Mouse (Mus musculus) kidney, adult 2 months (tissue): ENCODE data around the gene Pex3. TPM values are rescaled to one million over a fixed set of nuclear protein-coding genes. Genes with fewer than 3 reads are reported as not detected.
"Not testable (repeated sequence)": the region's sequence is repeated elsewhere in the genome, so short reads cannot be mapped to it uniquely, and the experiment has no call there.

Experiments used
- DNase-seq: peaks from one replicate; pipeline ENCODE4 v3.0.0; 2021
- H3K27ac ChIP-seq: fragments of 200-500 bp; 2 replicates; pipeline ENCODE4 v1.5.1; 2012; ENCODE audit warnings: low read depth, low read length, control low read depth, inconsistent platforms; ENCODE audit not compliant: insufficient read depth
- H3K27me3 ChIP-seq: fragments of 200-500 bp; replicated peaks from 2 replicates; pipeline ENCODE4 v1.6.1; 2012; ENCODE audit warnings: mild to moderate bottlenecking, moderate library complexity, low read length, inconsistent platforms; ENCODE audit not compliant: control insufficient read depth, insufficient read depth
- H3K36me3 ChIP-seq: fragments of 200-500 bp; 2 replicates; pipeline ENCODE4 v1.6.1; 2012; ENCODE audit warnings: mild to moderate bottlenecking, moderate library complexity, low read length, inconsistent platforms; ENCODE audit not compliant: control insufficient read depth, insufficient read depth
- H3K4me1 ChIP-seq: fragments of 200-500 bp; 2 replicates; pipeline ENCODE4 v1.6.1; 2011; ENCODE audit warnings: low read length; ENCODE audit not compliant: control insufficient read depth, insufficient read depth
- H3K4me3 ChIP-seq: fragments of 200-500 bp; 2 replicates; pipeline ENCODE4 v1.5.1; 2011; ENCODE audit warnings: mild to moderate bottlenecking, low read depth, low read length, control low read depth; ENCODE audit not compliant: insufficient read depth
- CTCF ChIP-seq: fragments of 200-500 bp; conservative IDR thresholded peaks from 2 replicates; pipeline ENCODE4 v1.5.1; 2011; ENCODE audit warnings: low read depth, mild to moderate bottlenecking, control low read depth, low read length, moderate library complexity, mixed read lengths; ENCODE audit not compliant: insufficient read depth, insufficient read length
- POLR2A ChIP-seq: fragments of 200-500 bp; IDR thresholded peaks from one replicate; pipeline ENCODE4 v1.6.1; 2011; ENCODE audit warnings: low read depth, low read length, control low read depth
- WGBS: fragments of 180-500 bp; shearing (Covaris S2); methylation state at CpG from one replicate; pipeline ENCODE4 v1.1.7; 2018; 5-methylcytosine and 5-hydroxymethylcytosine counted together
- polyA plus RNA-seq: library from polyadenylated mRNA; depleted of rRNA; stranded (reverse); fragments of >200 nt; gene quantifications from 2 replicates; pipeline ENCODE4 v1.2.3, GENCODE M21; 2012

The Pex3 gene
- polyA plus RNA-seq, 1 experiment: 17.3 TPM

GRCm38 (mm10) chr10:13536706-13537105 lies 16.2 kb downstream of the Pex3 start:
- Histone ChIP-seq H3K36me3 (no peaks in the 10 kb centered on the region; the same call in 1 of the 2 replicates), H3K4me1 (no peaks in the 10 kb centered on the region), H3K4me3 (no peak overlapping the region), H3K27me3 (no peaks in the 10 kb centered on the region), H3K27ac (no peak overlapping the region)
- DNase-seq: no peak
- TF ChIP-seq POLR2A (no peak), CTCF (no peak)
- WGBS: 97% methylated on average over 7 of the region's 7 CpGs

GRCm38 (mm10) chr10:13534751-13535150 lies 18.2 kb downstream of the Pex3 start:
- no peaks in the 10 kb centered on the region for H3K27me3 ChIP-seq
- no peak overlapping the region for H3K4me3 ChIP-seq
- no peaks in the 10 kb centered on the region for H3K4me1 ChIP-seq
- DNase-seq: no peak
- WGBS: 92% methylated on average over 3 of the region's 3 CpGs
- H3K27ac ChIP-seq: no peak overlapping the region
- no peak for TF ChIP-seq CTCF
- no peak for TF ChIP-seq POLR2A
- peaks cover 1% of the 10 kb centered on the region for H3K36me3 ChIP-seq

DNA sequence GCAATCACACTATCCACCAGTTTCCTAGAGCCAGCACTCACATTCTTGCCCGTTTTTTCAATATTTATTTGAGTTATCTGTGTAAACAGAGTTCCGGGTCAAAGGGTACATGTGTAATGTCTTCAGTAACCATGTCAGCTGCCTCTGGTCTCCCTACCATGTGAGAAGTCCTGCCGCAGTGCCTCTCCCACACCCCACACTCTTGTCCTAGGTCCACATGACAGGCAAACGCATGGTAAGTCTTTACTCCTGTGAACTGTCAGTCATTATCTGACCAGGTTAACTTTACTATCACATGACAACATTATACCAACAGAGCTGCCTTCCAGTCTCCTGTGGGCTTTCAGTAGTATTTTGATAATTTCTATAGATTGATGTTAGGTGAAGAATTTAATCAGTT lies 24.8 kb downstream of the Pex3 start:
- Histone ChIP-seq H3K27me3 (no peaks in the 10 kb centered on the region), H3K4me3 (no peak overlapping the region), H3K27ac (no peak overlapping the region), H3K4me1 (no peaks in the 10 kb centered on the region), H3K36me3 (peaks cover 4% of the 10 kb centered on the region)
- TF ChIP-seq POLR2A (no peak), CTCF (no peak)
- DNase-seq: no peak
- WGBS: 82% methylated on average over 4 of the region's 4 CpGs

DNA sequence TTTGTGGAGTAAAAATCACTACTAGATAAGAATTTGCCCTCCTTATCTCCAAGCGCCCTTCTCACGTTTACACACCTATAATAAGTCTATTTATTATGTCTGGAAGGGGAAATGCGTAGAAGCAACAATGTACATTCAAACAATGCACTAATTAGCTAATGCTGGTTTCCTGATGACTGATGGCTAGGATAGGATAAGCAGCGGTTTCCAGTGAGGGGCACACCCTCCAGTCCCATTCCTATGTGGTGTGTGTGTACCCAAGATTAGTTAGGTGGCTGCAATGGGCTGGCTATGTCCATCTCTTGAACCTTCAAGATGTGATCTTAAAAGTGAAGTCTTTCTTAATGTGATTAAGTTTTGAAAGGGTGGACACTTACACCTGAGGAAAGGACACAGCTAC lies 31.1 kb downstream of the Pex3 start:
- TF ChIP-seq POLR2A: no peak
- no peak for TF ChIP-seq CTCF
- 91% methylated on average over 4 of the region's 4 CpGs for WGBS
- no peaks in the 10 kb centered on the region for H3K4me1 ChIP-seq
- no peak overlapping the region for H3K4me3 ChIP-seq
- H3K27ac ChIP-seq: no peak overlapping the region
- no peaks in the 10 kb centered on the region; the same call in 1 of the 2 replicates for H3K36me3 ChIP-seq
- no peak for DNase-seq
- no peaks in the 10 kb centered on the region for H3K27me3 ChIP-seq

DNA sequence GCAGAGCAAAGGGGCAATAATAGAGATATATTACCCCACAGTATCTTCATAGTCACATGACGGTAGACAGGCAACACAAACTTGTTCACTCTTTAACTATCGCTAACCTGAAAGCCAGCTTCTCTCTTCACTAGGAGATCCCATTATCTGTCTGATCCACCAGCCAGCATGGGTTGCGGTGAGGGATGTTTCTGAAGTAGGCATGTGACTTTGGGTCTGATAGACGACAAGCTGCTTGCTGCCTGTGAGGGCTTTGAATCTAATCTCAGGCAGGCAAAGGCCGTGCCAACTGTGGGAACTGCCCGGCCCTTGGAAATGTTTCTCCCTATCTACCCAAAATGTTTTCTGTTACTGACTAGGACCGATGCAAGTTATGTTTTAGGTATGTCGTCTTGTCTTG lies 50.6 kb downstream of the Pex3 start:
- H3K27ac ChIP-seq: no peak overlapping the region
- H3K4me1 ChIP-seq: peaks cover 9% of the 10 kb centered on the region; the same call in 1 of the 2 replicates
- TF ChIP-seq CTCF (no peak), POLR2A (no peak)
- WGBS: 59% methylated on average over 8 of the region's 8 CpGs
- H3K4me3 ChIP-seq: no peak overlapping the region
- H3K36me3 ChIP-seq: peaks cover 5% of the 10 kb centered on the region
- DNase-seq: no peak
- no peaks in the 10 kb centered on the region for H3K27me3 ChIP-seq

- not testable (repeated sequence) for H3K27me3 ChIP-seq, DNase-seq, H3K36me3 ChIP-seq
- H3K4me1 ChIP-seq: peaks cover 12% of the 10 kb centered on the region; the same call in 1 of the 2 replicates
- 36% methylated on average over 4 of the region's 4 CpGs for WGBS
- H3K27ac ChIP-seq: peak overlapping the region; percentile 18; the same call in 1 of the 2 replicates
- peak overlapping the region; percentile 62 for H3K4me3 ChIP-seq
These were observed 51.4 kb downstream of the Pex3 start for GRCm38 (mm10) chr10:13501533-13501932.

DNA sequence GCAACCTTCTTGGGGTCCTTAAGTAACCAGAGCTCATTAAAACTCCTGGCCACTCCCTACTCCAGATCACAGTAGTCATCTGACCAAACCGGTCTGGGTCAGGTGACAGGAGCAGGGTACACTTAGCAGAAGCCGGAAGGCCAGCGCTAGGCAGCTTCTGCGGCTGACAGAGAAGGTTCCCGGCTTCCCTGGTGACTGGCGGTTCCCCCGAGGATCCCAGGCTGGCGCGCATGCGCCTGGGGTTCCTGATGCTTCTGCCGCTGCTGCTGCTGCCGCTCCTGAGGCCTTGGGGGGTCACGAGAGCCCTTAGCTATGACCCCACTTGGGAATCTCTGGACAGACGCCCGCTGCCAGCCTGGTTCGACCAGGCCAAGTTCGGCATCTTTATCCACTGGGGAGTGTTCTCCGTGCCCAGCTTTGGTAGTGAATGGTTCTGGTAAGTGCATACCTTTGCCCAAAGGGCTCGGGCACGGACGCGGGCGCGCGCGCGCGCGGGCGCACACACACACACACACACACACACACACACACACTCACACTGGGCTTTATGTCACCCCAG lies 51.9 kb downstream of the Pex3 start:
- under 1% methylated on average over 30 of the region's 30 CpGs for WGBS
- Histone ChIP-seq H3K4me3 (peak overlapping the region; percentile 62), H3K36me3 (peaks cover 2% of the 10 kb centered on the region), H3K4me1 (peaks cover 12% of the 10 kb centered on the region; the same call in 1 of the 2 replicates), H3K27ac (peak overlapping the region; percentile 58), H3K27me3 (no peaks in the 10 kb centered on the region)
- DNase-seq: peak; percentile 95
- TF ChIP-seq POLR2A: peak; percentile 26
- no peak for TF ChIP-seq CTCF

DNA sequence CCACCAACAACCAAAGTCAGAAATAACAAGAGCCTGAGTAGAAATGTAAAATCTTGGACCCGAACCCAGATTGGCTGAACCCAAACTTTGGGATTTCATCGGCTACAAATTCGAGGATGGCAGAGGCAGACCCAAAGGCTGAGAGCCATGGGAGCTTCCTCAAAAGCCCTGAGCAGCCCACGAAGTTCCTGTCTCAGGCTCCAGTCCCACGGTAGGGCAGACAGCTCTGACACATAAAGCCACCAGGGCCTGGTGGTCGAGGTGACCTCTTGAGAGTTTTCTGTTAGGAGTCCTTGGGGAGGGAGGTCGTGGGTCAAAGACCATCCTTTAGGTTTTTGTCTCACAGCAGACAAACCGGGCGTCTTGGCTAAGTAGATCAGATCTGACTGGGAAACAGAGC lies 52.5 kb downstream of the Pex3 start:
- H3K4me1 ChIP-seq: peaks cover 12% of the 10 kb centered on the region; the same call in 1 of the 2 replicates
- DNase-seq: peak; percentile 14
- 45% methylated on average over 9 of the region's 9 CpGs for WGBS

More for the DNA sequence above, 52.5 kb downstream of the Pex3 start:
- Histone ChIP-seq H3K27ac (peak overlapping the region; percentile 58), H3K27me3 (no peaks in the 10 kb centered on the region), H3K36me3 (peaks cover 2% of the 10 kb centered on the region), H3K4me3 (peak overlapping the region; percentile 62)
- TF ChIP-seq POLR2A (no peak), CTCF (no peak)
